Mouse (Mus musculus): Measurements from ENCODE around the gene Sertad4. TPM values are rescaled to one million over a fixed set of nuclear protein-coding genes. Genes with fewer than 3 reads are reported as not detected.

Gene Sertad4
- polyA plus RNA-seq, 1 experiment from 2014 or later, result 24.5 TPM

GRCm38 (mm10) chr1:192841094-192841813 lies 14.3 kb downstream of the Sertad4 start:
- 86% methylated on average over 9 of the region's 9 CpGs for WGBS
- Histone ChIP-seq H3K4me1 (ENCODE audit: control insufficient read depth, insufficient read depth, low read length) (0 out of 2 replicates have a peak, but pooled peaks cover 1% of the 10 kb centered on the region), H3K4me2 (ENCODE audit: low read depth, low read length) (no peak overlapping the region), H3K9me3 (ENCODE audit: control insufficient read depth, low read length) (no peaks in the 10 kb centered on the region), H3K36me3 (ENCODE audit: control insufficient read depth, insufficient read depth, low read length) (0 out of 2 replicates have a peak, but pooled peaks cover 3% of the 10 kb centered on the region), H3K4me3 (ENCODE audit: low read depth, low read length) (no peak overlapping the region), H3K27me3 (ENCODE audit: control insufficient read depth, insufficient read depth, low read length) (no peaks in the 10 kb centered on the region), H3K9ac (replicated peaks; ENCODE audit: low read depth, low read length) (no peak overlapping the region), H3K27ac (ENCODE audit: low read depth, low read length) (no peak overlapping the region)
- ATAC-seq (ENCODE audit: low read depth), result no peak

- Histone ChIP-seq H3K4me3 (ENCODE audit: low read depth, low read length) (no peak overlapping the region), H3K4me2 (ENCODE audit: low read depth, low read length) (no peak overlapping the region), H3K27me3 (ENCODE audit: control insufficient read depth, insufficient read depth, low read length) (no peaks in the 10 kb centered on the region), H3K9ac (replicated peaks; ENCODE audit: low read depth, low read length) (no peak overlapping the region), H3K4me1 (ENCODE audit: control insufficient read depth, insufficient read depth, low read length) (0 out of 2 replicates have a peak, but pooled peaks cover 3% of the 10 kb centered on the region), H3K9me3 (ENCODE audit: control insufficient read depth, low read length) (no peaks in the 10 kb centered on the region), H3K27ac (ENCODE audit: low read depth, low read length) (no peak overlapping the region), H3K36me3 (ENCODE audit: control insufficient read depth, insufficient read depth, low read length) (0 out of 2 replicates have a peak, but pooled peaks cover 3% of the 10 kb centered on the region)
- 87% methylated on average over 2 of the region's 2 CpGs for WGBS
- no peak for ATAC-seq (ENCODE audit: low read depth)
These were observed 14.9 kb downstream of the Sertad4 start for GRCm38 (mm10) chr1:192840655-192841054.

- Histone ChIP-seq H3K4me2 (ENCODE audit: low read depth, low read length) (peak overlapping the region; percentile 63), H3K9ac (replicated peaks; ENCODE audit: low read depth, low read length) (peak overlapping the region; percentile 65), H3K4me3 (ENCODE audit: low read depth, low read length) (peak overlapping the region; percentile 33), H3K9me3 (ENCODE audit: control insufficient read depth, low read length) (no peaks in the 10 kb centered on the region), H3K27me3 (ENCODE audit: control insufficient read depth, insufficient read depth, low read length) (no peaks in the 10 kb centered on the region), H3K27ac (ENCODE audit: low read depth, low read length) (peak overlapping the region; percentile 95), H3K36me3 (ENCODE audit: control insufficient read depth, insufficient read depth, low read length) (no peaks in the 10 kb centered on the region), H3K4me1 (ENCODE audit: control insufficient read depth, insufficient read depth, low read length) (peaks cover 17% of the 10 kb centered on the region)
- ATAC-seq (ENCODE audit: low read depth), result peak; percentile 83
- under 1% methylated on average over 18 of the region's 18 CpGs for WGBS
These were observed 20.3 kb downstream of the Sertad4 start for GRCm38 (mm10) chr1:192835211-192835681.

GRCm38 (mm10) chr1:192834361-192835210 lies 21.0 kb downstream of the Sertad4 start:
- Histone ChIP-seq H3K4me3 (ENCODE audit: low read depth, low read length) (peak overlapping the region; percentile 33), H3K4me1 (ENCODE audit: control insufficient read depth, insufficient read depth, low read length) (peaks cover 18% of the 10 kb centered on the region), H3K9ac (replicated peaks; ENCODE audit: low read depth, low read length) (peak overlapping the region; percentile 65), H3K27ac (ENCODE audit: low read depth, low read length) (peak overlapping the region; percentile 95), H3K4me2 (ENCODE audit: low read depth, low read length) (peak overlapping the region; percentile 63), H3K36me3 (ENCODE audit: control insufficient read depth, insufficient read depth, low read length) (no peaks in the 10 kb centered on the region), H3K9me3 (ENCODE audit: control insufficient read depth, low read length) (no peaks in the 10 kb centered on the region), H3K27me3 (ENCODE audit: control insufficient read depth, insufficient read depth, low read length) (no peaks in the 10 kb centered on the region)
- ATAC-seq (ENCODE audit: low read depth), result peak; percentile 93
- 2% methylated on average over 63 of the region's 63 CpGs for WGBS

- 8% methylated on average over 26 of the region's 26 CpGs for WGBS
- Histone ChIP-seq H3K9ac (replicated peaks; ENCODE audit: low read depth, low read length) (no peak overlapping the region), H3K4me1 (ENCODE audit: control insufficient read depth, insufficient read depth, low read length) (peaks cover 18% of the 10 kb centered on the region), H3K36me3 (ENCODE audit: control insufficient read depth, insufficient read depth, low read length) (no peaks in the 10 kb centered on the region), H3K27me3 (ENCODE audit: control insufficient read depth, insufficient read depth, low read length) (no peaks in the 10 kb centered on the region), H3K27ac (ENCODE audit: low read depth, low read length) (peak overlapping the region; percentile 95; the same call in 1 of the 2 replicates), H3K9me3 (ENCODE audit: control insufficient read depth, low read length) (no peaks in the 10 kb centered on the region), H3K4me3 (ENCODE audit: low read depth, low read length) (no peak overlapping the region), H3K4me2 (ENCODE audit: low read depth, low read length) (no peak overlapping the region)
- ATAC-seq (ENCODE audit: low read depth), result no peak
These were observed 22.0 kb downstream of the Sertad4 start for GRCm38 (mm10) chr1:192833586-192833985.

- Histone ChIP-seq H3K4me3 (ENCODE audit: low read depth, low read length) (no peak overlapping the region), H3K27ac (ENCODE audit: low read depth, low read length) (no peak overlapping the region; the same call in 1 of the 2 replicates), H3K9ac (replicated peaks; ENCODE audit: low read depth, low read length) (no peak overlapping the region), H3K4me2 (ENCODE audit: low read depth, low read length) (no peak overlapping the region), H3K36me3 (ENCODE audit: control insufficient read depth, insufficient read depth, low read length) (no peaks in the 10 kb centered on the region), H3K9me3 (ENCODE audit: control insufficient read depth, low read length) (no peaks in the 10 kb centered on the region), H3K4me1 (ENCODE audit: control insufficient read depth, insufficient read depth, low read length) (peaks cover 18% of the 10 kb centered on the region), H3K27me3 (ENCODE audit: control insufficient read depth, insufficient read depth, low read length) (no peaks in the 10 kb centered on the region)
- ATAC-seq (ENCODE audit: low read depth), result no peak
- 44% methylated on average over 4 of the region's 4 CpGs for WGBS
These were observed 22.5 kb downstream of the Sertad4 start for GRCm38 (mm10) chr1:192833097-192833496.

- WGBS, result 80% methylated on average over 2 of the region's 2 CpGs
- H3K4me2 ChIP-seq (ENCODE audit: low read depth, low read length), result no peak overlapping the region
- H3K27me3 ChIP-seq (ENCODE audit: control insufficient read depth, insufficient read depth, low read length), result no peaks in the 10 kb centered on the region
- H3K27ac ChIP-seq (ENCODE audit: low read depth, low read length), result no peak overlapping the region
- H3K4me1 ChIP-seq (ENCODE audit: control insufficient read depth, insufficient read depth, low read length), result peaks cover 18% of the 10 kb centered on the region
- ATAC-seq (ENCODE audit: low read depth), result no peak
- no peak overlapping the region for H3K4me3 ChIP-seq (ENCODE audit: low read depth, low read length)
- H3K9me3 ChIP-seq (ENCODE audit: control insufficient read depth, low read length), result no peaks in the 10 kb centered on the region
- no peaks in the 10 kb centered on the region for H3K36me3 ChIP-seq (ENCODE audit: control insufficient read depth, insufficient read depth, low read length)
- no peak overlapping the region for H3K9ac ChIP-seq (replicated peaks; ENCODE audit: low read depth, low read length)
These were observed 23.2 kb downstream of the Sertad4 start for GRCm38 (mm10) chr1:192832338-192832737.

GRCm38 (mm10) chr1:192830444-192830843 lies 25.1 kb downstream of the Sertad4 start:
- no peak overlapping the region for H3K27ac ChIP-seq (ENCODE audit: low read depth, low read length)
- H3K9me3 ChIP-seq (ENCODE audit: control insufficient read depth, low read length), result no peaks in the 10 kb centered on the region
- no peaks in the 10 kb centered on the region for H3K36me3 ChIP-seq (ENCODE audit: control insufficient read depth, insufficient read depth, low read length)
- H3K4me2 ChIP-seq (ENCODE audit: low read depth, low read length), result no peak overlapping the region
- no peak for ATAC-seq (ENCODE audit: low read depth)
- H3K9ac ChIP-seq (replicated peaks; ENCODE audit: low read depth, low read length), result no peak overlapping the region
- peaks cover 15% of the 10 kb centered on the region for H3K4me1 ChIP-seq (ENCODE audit: control insufficient read depth, insufficient read depth, low read length)
- no peaks in the 10 kb centered on the region for H3K27me3 ChIP-seq (ENCODE audit: control insufficient read depth, insufficient read depth, low read length)
- WGBS, result 10% methylated on average over 6 of the region's 6 CpGs
- H3K4me3 ChIP-seq (ENCODE audit: low read depth, low read length), result no peak overlapping the region

- no peak for ATAC-seq (ENCODE audit: low read depth)
- Histone ChIP-seq H3K27ac (ENCODE audit: low read depth, low read length) (no peak overlapping the region), H3K4me2 (ENCODE audit: low read depth, low read length) (no peak overlapping the region), H3K9me3 (ENCODE audit: control insufficient read depth, low read length) (no peaks in the 10 kb centered on the region), H3K9ac (replicated peaks; ENCODE audit: low read depth, low read length) (no peak overlapping the region), H3K36me3 (ENCODE audit: control insufficient read depth, insufficient read depth, low read length) (no peaks in the 10 kb centered on the region), H3K4me1 (ENCODE audit: control insufficient read depth, insufficient read depth, low read length) (peaks cover 12% of the 10 kb centered on the region), H3K4me3 (ENCODE audit: low read depth, low read length) (no peak overlapping the region), H3K27me3 (ENCODE audit: control insufficient read depth, insufficient read depth, low read length) (no peaks in the 10 kb centered on the region)
- 56% methylated on average over 7 of the region's 7 CpGs for WGBS
These were observed 26.6 kb downstream of the Sertad4 start for GRCm38 (mm10) chr1:192828928-192829327.
